Mouse (Mus musculus): Measurements from ENCODE around the gene Stx5a.

Gene Stx5a

DNA sequence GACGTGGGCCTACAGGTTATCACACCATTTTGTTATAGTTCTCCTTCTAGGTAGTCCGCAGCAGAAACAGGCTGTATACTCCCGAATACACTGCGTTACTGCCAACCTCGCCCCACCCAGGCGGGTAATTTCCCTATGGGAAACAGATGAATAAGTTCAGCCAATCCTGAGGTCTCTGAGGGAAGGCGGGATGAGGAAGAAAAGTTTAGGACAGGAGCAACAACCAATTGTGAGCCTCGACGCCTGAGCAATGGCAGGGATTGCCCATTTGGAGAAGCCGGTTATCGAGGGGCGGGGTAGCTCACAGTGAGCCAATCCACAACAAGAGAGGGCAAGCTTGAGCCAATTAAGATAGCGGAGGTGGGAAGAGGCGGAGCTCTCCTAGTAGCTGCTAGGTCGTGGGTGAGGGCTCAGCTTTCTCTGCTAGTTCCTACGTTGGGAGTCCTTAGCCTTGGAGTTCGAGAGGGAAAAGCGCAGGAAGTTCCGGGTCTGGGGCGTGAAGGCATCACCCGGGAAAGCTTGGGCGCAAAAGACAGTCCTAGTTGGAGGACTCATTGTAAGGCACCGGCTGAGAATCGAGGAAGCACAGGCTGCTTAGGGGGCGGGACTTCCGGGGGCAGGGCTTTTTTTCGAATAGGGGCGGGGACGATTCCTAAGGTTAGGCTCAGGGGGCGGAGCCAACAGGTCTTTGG lies 61.1 kb downstream of the Stx5a start, which contains the start of gene Zbtb3:
Gene Zbtb3, plus strand, starts transcription at position 426 of the 692 bp plus-strand sequence.
- peak; percentile 92 to 96 for DNase-seq (ENCODE audit: low spot score in 2 of 2)

DNA sequence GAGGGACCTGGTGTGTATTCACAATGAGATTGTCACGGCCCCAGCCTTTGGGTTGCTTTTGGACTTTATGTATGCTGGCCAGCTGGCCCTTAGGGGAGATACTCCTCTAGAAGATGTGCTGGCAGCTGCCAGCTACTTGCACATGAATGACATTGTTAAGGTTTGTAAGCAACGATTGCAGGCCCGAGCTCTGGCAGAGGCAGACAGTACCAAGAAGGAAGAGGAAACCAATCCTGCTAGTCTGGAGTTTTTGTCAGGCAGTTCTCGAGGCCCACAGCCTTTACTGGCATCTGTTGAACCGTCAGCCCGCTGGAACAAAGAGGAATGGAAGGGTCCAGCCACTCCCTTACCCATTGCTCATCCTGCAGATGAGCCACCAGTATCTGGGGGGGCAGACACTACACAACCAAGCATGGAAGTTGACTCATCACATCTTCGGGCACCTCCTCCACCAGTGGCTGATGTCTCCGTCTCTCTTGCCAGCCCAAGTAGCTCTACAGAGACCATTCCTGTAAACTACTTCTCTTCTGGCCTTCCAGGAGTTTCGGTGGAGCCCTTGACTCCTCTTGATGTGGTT lies 62.1 kb downstream of the Stx5a start:
- no peak for DNase-seq (ENCODE audit: low spot score in 2 of 2)

DNA sequence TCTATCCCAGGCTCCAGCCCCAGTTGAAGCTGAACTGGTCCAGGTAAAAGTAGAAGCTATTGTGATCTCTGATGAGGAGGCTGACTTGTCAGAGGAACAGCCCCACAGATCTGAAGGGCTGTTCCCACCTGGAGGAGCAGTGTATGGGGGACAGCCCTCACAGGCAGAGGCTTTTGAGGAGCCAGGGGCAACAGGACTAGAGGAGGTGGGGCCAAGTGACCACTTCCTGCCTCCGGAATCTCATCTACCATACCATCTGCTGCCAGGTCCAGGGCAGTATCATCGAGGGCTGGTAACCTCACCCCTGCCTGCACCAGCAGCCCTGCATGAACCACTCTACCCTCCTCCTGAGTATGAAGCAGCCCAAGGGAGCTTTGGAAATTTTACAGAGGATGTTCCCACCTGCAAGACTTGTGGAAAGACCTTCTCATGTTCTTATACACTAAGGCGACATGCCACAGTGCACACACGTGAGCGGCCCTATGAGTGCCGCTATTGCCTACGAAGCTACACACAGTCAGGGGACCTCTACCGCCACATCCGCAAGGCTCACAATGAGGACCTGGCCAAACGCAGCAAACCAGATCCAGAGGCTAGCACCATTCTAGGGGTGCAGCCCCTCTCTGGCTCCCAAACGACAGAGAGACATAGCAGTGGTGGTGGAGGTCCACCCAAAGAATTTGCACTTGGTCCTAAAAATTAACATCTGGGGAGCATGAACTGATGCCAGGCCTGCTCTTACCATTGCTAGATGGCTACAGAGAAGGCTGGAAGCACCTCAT lies 62.9 kb downstream of the Stx5a start:
- no peak for DNase-seq (ENCODE audit: low spot score in 2 of 2)
